Mouse (Mus musculus) lung, postnatal 36 days (tissue): ENCODE data around the gene Sdc4.

Experiments used
- DNase-seq: peaks from one replicate; pipeline ENCODE4 v3.0.0; 2022; ENCODE audit warnings: mixed read lengths

Gene Sdc4

GRCm38 (mm10) chr2:164403396-164404081, 40.1 kb downstream of the Sdc4 start:
- peak; percentile 78 for DNase-seq

- peak; percentile 87 for DNase-seq
These were observed 40.8 kb downstream of the Sdc4 start, which contains the start of gene Rbpjl for GRCm38 (mm10) chr2:164402906-164403305. Gene Rbpjl (plus strand): TSS chr2:164403141.

- DNase-seq = no peak
These were observed 46.8 kb downstream of the Sdc4 start for GRCm38 (mm10) chr2:164396911-164397310.

- DNase-seq = no peak
These were observed 47.6 kb downstream of the Sdc4 start for GRCm38 (mm10) chr2:164396076-164396475.

- no peak for DNase-seq
These were observed 50.6 kb downstream of the Sdc4 start for GRCm38 (mm10) chr2:164393126-164393525.

- DNase-seq = peak; percentile 88
These were observed 54.2 kb downstream of the Sdc4 start for GRCm38 (mm10) chr2:164389499-164389898.

GRCm38 (mm10) chr2:164389020-164389419, 54.7 kb downstream of the Sdc4 start, which contains the start of gene Slpi:
Gene Slpi (minus strand): TSS chr2:164389095.
- no peak for DNase-seq

GRCm38 (mm10) chr2:164386953-164387352, 56.7 kb downstream of the Sdc4 start:
- DNase-seq = peak; percentile 79

- DNase-seq = no peak
These were observed 57.5 kb downstream of the Sdc4 start for GRCm38 (mm10) chr2:164385927-164386763.

- no peak for DNase-seq
These were observed 59.9 kb downstream of the Sdc4 start for GRCm38 (mm10) chr2:164383656-164384399.

GRCm38 (mm10) chr2:164382971-164383370, 60.7 kb downstream of the Sdc4 start:
- no peak for DNase-seq

GRCm38 (mm10) chr2:164381726-164382125, 62.0 kb downstream of the Sdc4 start:
- no peak for DNase-seq

- DNase-seq = no peak
These were observed 65.9 kb downstream of the Sdc4 start for GRCm38 (mm10) chr2:164377478-164378426.
